Mouse (Mus musculus) stomach, embryonic 15.5 days (tissue): ENCODE results near the gene Rab35. TPM values are rescaled to one million over a fixed set of nuclear protein-coding genes. Genes with fewer than 3 reads are reported as not detected.

Experiments
- ATAC-seq: fragments of 200-750 bp; cut with Nextera tagmentation; 2 replicates; pipeline ENCODE4 v1.8.0; 2017; ENCODE audit warnings: low read depth, moderate number of reproducible peaks, moderate TSS enrichment; ENCODE audit not compliant: insufficient read depth, low FRiP score
- H3K27ac ChIP-seq: fragments of 300-500 bp; sonication (generic); 2 replicates; pipeline ENCODE4 v1.5.1; 2015; ENCODE audit warnings: mild to moderate bottlenecking, inconsistent platforms
- H3K27me3 ChIP-seq: fragments of 300-500 bp; sonication (generic); replicated peaks from 2 replicates; pipeline ENCODE4 v1.6.1; 2015; ENCODE audit warnings: inconsistent platforms
- H3K36me3 ChIP-seq: fragments of 300-500 bp; sonication (generic); 2 replicates; pipeline ENCODE4 v1.6.1; 2015; ENCODE audit warnings: inconsistent platforms
- H3K4me1 ChIP-seq: fragments of 300-500 bp; sonication (generic); 2 replicates; pipeline ENCODE4 v1.6.1; 2015; ENCODE audit warnings: inconsistent platforms
- H3K4me2 ChIP-seq: fragments of 300-500 bp; sonication (generic); 2 replicates; pipeline ENCODE4 v1.6.1; 2015; ENCODE audit warnings: mild to moderate bottlenecking, inconsistent platforms
- H3K4me3 ChIP-seq: fragments of 300-500 bp; sonication (generic); replicated peaks from 2 replicates; pipeline ENCODE4 v1.5.1; 2015; ENCODE audit warnings: inconsistent platforms
- H3K9ac ChIP-seq: fragments of 300-500 bp; sonication (generic); 2 replicates; pipeline ENCODE4 v1.6.1; 2015; ENCODE audit warnings: inconsistent platforms
- H3K9me3 ChIP-seq: fragments of 300-500 bp; sonication (generic); 2 replicates; pipeline ENCODE4 v1.6.1; 2016; ENCODE audit warnings: inconsistent platforms
- WGBS: fragments of 180-500 bp; shearing (Covaris S2); methylation state at CpG from one replicate; pipeline ENCODE4 v1.1.7; 2015; 5-methylcytosine and 5-hydroxymethylcytosine counted together
- polyA plus RNA-seq: library from polyadenylated mRNA; unstranded; fragments of >200 nt; fragmentation: Nextera tagmentation; extraction: Ambion mirVana; gene quantifications from 2 replicates; pipeline ENCODE4 v1.2.1, GENCODE M21; 2015

The Rab35 gene
- polyA plus RNA-seq, 1 experiment from 2014 or later = 16.7 TPM

- H3K36me3 ChIP-seq = peaks cover 9% of the 10 kb centered on the region
- no peaks in the 10 kb centered on the region for H3K27me3 ChIP-seq
- no peak for ATAC-seq
- WGBS = 91% methylated on average over 10 of the region's 10 CpGs
- no peak overlapping the region for H3K9ac ChIP-seq
- H3K4me3 ChIP-seq = no peak overlapping the region
- H3K4me2 ChIP-seq = no peak overlapping the region
- no peaks in the 10 kb centered on the region for H3K9me3 ChIP-seq
- no peak overlapping the region for H3K27ac ChIP-seq
- peaks cover 9% of the 10 kb centered on the region; the same call in 1 of the 2 replicates for H3K4me1 ChIP-seq
Measured at GRCm38 (mm10) chr5:115650885-115651284, 19.2 kb downstream of the Rab35 start.

- no peak overlapping the region for H3K27ac ChIP-seq
- WGBS = 89% methylated on average over 10 of the region's 10 CpGs
- no peak overlapping the region for H3K4me3 ChIP-seq
Measured at GRCm38 (mm10) chr5:115651821-115652220, 20.1 kb downstream of the Rab35 start.

GRCm38 (mm10) chr5:115652681-115653575, 21.2 kb downstream of the Rab35 start:
- no peaks in the 10 kb centered on the region for H3K27me3 ChIP-seq
- peak overlapping the region; percentile 16; the same call in 1 of the 2 replicates for H3K9ac ChIP-seq
- H3K4me1 ChIP-seq = peaks cover 9% of the 10 kb centered on the region; the same call in 1 of the 2 replicates
- no peaks in the 10 kb centered on the region for H3K9me3 ChIP-seq
- ATAC-seq = peak; percentile 100
- H3K4me3 ChIP-seq = peak overlapping the region; percentile 43
- peak overlapping the region; percentile 58 for H3K4me2 ChIP-seq
- peak overlapping the region; percentile 72 for H3K27ac ChIP-seq
- 3% methylated on average over 35 of the region's 35 CpGs for WGBS
- H3K36me3 ChIP-seq = no peaks in the 10 kb centered on the region

More at GRCm38 (mm10) chr5:115651821-115652220, 20.1 kb downstream of the Rab35 start:
- Histone ChIP-seq H3K36me3 (peaks cover 5% of the 10 kb centered on the region), H3K4me1 (peaks cover 9% of the 10 kb centered on the region; the same call in 1 of the 2 replicates), H3K9ac (no peak overlapping the region), H3K9me3 (no peaks in the 10 kb centered on the region), H3K4me2 (peak overlapping the region; percentile 58), H3K27me3 (no peaks in the 10 kb centered on the region)
- ATAC-seq = no peak

- Histone ChIP-seq H3K27me3 (no peaks in the 10 kb centered on the region), H3K4me3 (no peak overlapping the region), H3K4me1 (peaks cover 9% of the 10 kb centered on the region; the same call in 1 of the 2 replicates), H3K4me2 (no peak overlapping the region), H3K9ac (no peak overlapping the region), H3K27ac (no peak overlapping the region), H3K36me3 (no peaks in the 10 kb centered on the region), H3K9me3 (no peaks in the 10 kb centered on the region)
- no peak for ATAC-seq
- 85% methylated on average over 12 of the region's 12 CpGs for WGBS
Measured at GRCm38 (mm10) chr5:115653776-115654175, 22.1 kb downstream of the Rab35 start.

- H3K27ac ChIP-seq = no peak overlapping the region
- no peak for ATAC-seq
- H3K4me3 ChIP-seq = no peak overlapping the region
- 59% methylated on average over 6 of the region's 6 CpGs for WGBS
- no peaks in the 10 kb centered on the region for H3K9me3 ChIP-seq
- H3K9ac ChIP-seq = no peak overlapping the region
- no peak overlapping the region for H3K4me2 ChIP-seq
- H3K4me1 ChIP-seq = peaks cover 7% of the 10 kb centered on the region; the same call in 1 of the 2 replicates
- no peaks in the 10 kb centered on the region for H3K36me3 ChIP-seq
- H3K27me3 ChIP-seq = no peaks in the 10 kb centered on the region
Measured at GRCm38 (mm10) chr5:115656677-115657076, 25.0 kb downstream of the Rab35 start.

GRCm38 (mm10) chr5:115657234-115657633, 25.5 kb downstream of the Rab35 start:
- no peak overlapping the region for H3K4me3 ChIP-seq
- H3K4me1 ChIP-seq = peaks cover 1% of the 10 kb centered on the region; the same call in 1 of the 2 replicates
- no peaks in the 10 kb centered on the region for H3K9me3 ChIP-seq
- 71% methylated on average over 1 of the region's 1 CpGs for WGBS
- H3K36me3 ChIP-seq = no peaks in the 10 kb centered on the region
- no peak for ATAC-seq
- no peak overlapping the region for H3K9ac ChIP-seq
- no peaks in the 10 kb centered on the region for H3K27me3 ChIP-seq
- H3K27ac ChIP-seq = no peak overlapping the region
- H3K4me2 ChIP-seq = no peak overlapping the region

- Histone ChIP-seq H3K9ac (no peak overlapping the region), H3K4me2 (no peak overlapping the region), H3K27me3 (no peaks in the 10 kb centered on the region), H3K4me3 (no peak overlapping the region), H3K9me3 (no peaks in the 10 kb centered on the region), H3K4me1 (no peaks in the 10 kb centered on the region), H3K36me3 (no peaks in the 10 kb centered on the region), H3K27ac (no peak overlapping the region)
- WGBS = 78% methylated on average over 6 of the region's 6 CpGs
- ATAC-seq = no peak
Measured at GRCm38 (mm10) chr5:115658352-115658751, 26.6 kb downstream of the Rab35 start.

GRCm38 (mm10) chr5:115662658-115663057, 30.9 kb downstream of the Rab35 start:
- no peak overlapping the region for H3K27ac ChIP-seq

GRCm38 (mm10) chr5:115666366-115667065, 34.8 kb downstream of the Rab35 start:
- 63% methylated on average over 8 of the region's 8 CpGs for WGBS
- no peak for ATAC-seq
- no peaks in the 10 kb centered on the region for H3K9me3 ChIP-seq

More at GRCm38 (mm10) chr5:115662658-115663057, 30.9 kb downstream of the Rab35 start:
- no peaks in the 10 kb centered on the region for H3K36me3 ChIP-seq
- H3K27me3 ChIP-seq = no peaks in the 10 kb centered on the region
- H3K9me3 ChIP-seq = no peaks in the 10 kb centered on the region
- 78% methylated on average over 22 of the region's 22 CpGs for WGBS
- H3K4me2 ChIP-seq = no peak overlapping the region
- 0 out of 2 replicates have a peak, but pooled peaks cover 3% of the 10 kb centered on the region for H3K4me1 ChIP-seq
- H3K4me3 ChIP-seq = no peak overlapping the region
- ATAC-seq = no peak
- H3K9ac ChIP-seq = no peak overlapping the region

GRCm38 (mm10) chr5:115667210-115667609, 35.5 kb downstream of the Rab35 start:
- H3K4me2 ChIP-seq = no peak overlapping the region
- 0 out of 2 replicates have a peak, but pooled peaks cover 7% of the 10 kb centered on the region for H3K4me1 ChIP-seq
- H3K36me3 ChIP-seq = no peaks in the 10 kb centered on the region
- WGBS = 80% methylated on average over 8 of the region's 8 CpGs
- no peaks in the 10 kb centered on the region for H3K27me3 ChIP-seq
- no peaks in the 10 kb centered on the region for H3K9me3 ChIP-seq
- ATAC-seq = no peak
- no peak overlapping the region for H3K4me3 ChIP-seq
- H3K9ac ChIP-seq = no peak overlapping the region
- no peak overlapping the region for H3K27ac ChIP-seq

More at GRCm38 (mm10) chr5:115666366-115667065, 34.8 kb downstream of the Rab35 start:
- H3K4me3 ChIP-seq = no peak overlapping the region
- H3K27ac ChIP-seq = no peak overlapping the region
- H3K4me1 ChIP-seq = 0 out of 2 replicates have a peak, but pooled peaks cover 7% of the 10 kb centered on the region
- H3K4me2 ChIP-seq = no peak overlapping the region
- H3K9ac ChIP-seq = no peak overlapping the region
- H3K36me3 ChIP-seq = no peaks in the 10 kb centered on the region
- H3K27me3 ChIP-seq = no peaks in the 10 kb centered on the region

- H3K27ac ChIP-seq = no peak overlapping the region
- no peak overlapping the region for H3K4me2 ChIP-seq
- H3K9ac ChIP-seq = no peak overlapping the region
- WGBS = 15% methylated on average over 7 of the region's 7 CpGs
- ATAC-seq = no peak
- H3K27me3 ChIP-seq = no peaks in the 10 kb centered on the region
- H3K4me3 ChIP-seq = no peak overlapping the region
- H3K4me1 ChIP-seq = 0 out of 2 replicates have a peak, but pooled peaks cover 7% of the 10 kb centered on the region
- H3K9me3 ChIP-seq = no peaks in the 10 kb centered on the region
- H3K36me3 ChIP-seq = no peaks in the 10 kb centered on the region
Measured at GRCm38 (mm10) chr5:115667894-115668293, 36.2 kb downstream of the Rab35 start.
